Mouse (Mus musculus): ENCODE data around the gene Vmn2r106. TPM values are rescaled to one million over a fixed set of nuclear protein-coding genes. Genes with fewer than 3 reads are reported as not detected.

Gene Vmn2r106
- not detected for total RNA-seq (2021)

- no peak for DNase-seq (ENCODE audit: low spot score in 2 of 2)
- intact Hi-C loops (cut with DNase I) = no loop called here
Observed at GRCm38 (mm10) chr17:20285453-20285852, at the start of gene Vmn2r106. Gene Vmn2r106 (minus strand): TSS chr17:20285553.

- intact Hi-C loops (cut with DNase I) = no loop called here
- no peak for DNase-seq (ENCODE audit: low spot score in 2 of 2)
Observed at GRCm38 (mm10) chr17:20305790-20306189, 20.4 kb upstream of the Vmn2r106 start.

- intact Hi-C loops (cut with DNase I) = no loop called here
Observed at GRCm38 (mm10) chr17:20286906-20287305, 1.6 kb upstream of the Vmn2r106 start.

GRCm38 (mm10) chr17:20255522-20255921 lies 29.8 kb downstream of the Vmn2r106 start:
- intact Hi-C loops (cut with DNase I) = no loop called here
- DNase-seq (ENCODE audit: low spot score in 2 of 2) = no peak

More at GRCm38 (mm10) chr17:20286906-20287305, 1.6 kb upstream of the Vmn2r106 start:
- no peak for DNase-seq (ENCODE audit: low spot score in 2 of 2)

- DNase-seq (ENCODE audit: low spot score in 2 of 2) = no peak
- intact Hi-C loops (cut with DNase I) = no loop called here
Observed at GRCm38 (mm10) chr17:20234952-20235351, 50.4 kb downstream of the Vmn2r106 start, which contains the start of gene Vmn2r105. Gene Vmn2r105 (minus strand): TSS chr17:20235052.

Other genes starting within 250 kb of the Vmn2r106 start
- not detected for gene Vmn2r104, start 237.2 kb downstream of the Vmn2r106 start, total RNA-seq (2021)
- gene Fpr-rs7, start 171.3 kb downstream of the Vmn2r106 start, total RNA-seq (2021) = not detected
- gene Fpr-rs6, start 102.5 kb downstream of the Vmn2r106 start, total RNA-seq (2021) = not detected
- gene Vmn2r105, start 50.5 kb downstream of the Vmn2r106 start, total RNA-seq (2021) = not detected
- not detected for gene Vmn2r107, start 59.7 kb upstream of the Vmn2r106 start, total RNA-seq (2021)
- not detected for gene Vmn1r224, start 128.6 kb upstream of the Vmn2r106 start, total RNA-seq (2021)
- gene Vmn2r108, start 195.8 kb upstream of the Vmn2r106 start, total RNA-seq (2021) = under 1 TPM in 1 of 2 experiments, not detected in 1; 0.07 TPM
- not detected for gene Vmn1r225, start 212.6 kb upstream of the Vmn2r106 start, total RNA-seq (2021)